Mouse (Mus musculus) ES-E14 (cell line): ENCODE data around the gene Slc13a3. TPM values are rescaled to one million over a fixed set of nuclear protein-coding genes. Genes with fewer than 3 reads are reported as not detected.

Experiments used
- DNase-seq: peaks from one replicate; pipeline ENCODE4 v3.0.0-alpha.2; 2013; ENCODE audit warnings: low read depth, low spot score
- H3K27ac ChIP-seq: 2 replicates; pipeline ENCODE4 v1.5.1; 2012; ENCODE audit warnings: low read depth, mild to moderate bottlenecking, low read length, moderate library complexity, mixed read lengths; ENCODE audit not compliant: poor library complexity, insufficient read depth, severe bottlenecking
- H3K36me3 ChIP-seq: 2 replicates; pipeline ENCODE4 v1.6.1; 2012; ENCODE audit warnings: mild to moderate bottlenecking, low read length, moderate library complexity, mixed read lengths; ENCODE audit not compliant: control insufficient read depth, poor library complexity, insufficient read depth, severe bottlenecking
- H3K4me1 ChIP-seq, 2 experiments: fragments of 150-350 bp in 1 of 2; sonication (generic) in 1 of 2; 2 replicates each; pipeline ENCODE4 v1.6.1; 2012; ENCODE audit warnings: low read length in 2 of 2, mild to moderate bottlenecking in 1 of 2, mixed read lengths in 1 of 2; ENCODE audit not compliant: control insufficient read depth in 2 of 2, insufficient read depth in 2 of 2, poor library complexity in 1 of 2
- H3K4me3 ChIP-seq, 2 experiments: fragments of 150-350 bp in 1 of 2; sonication (generic) in 1 of 2; 2 replicates each; pipeline ENCODE4 v1.5.1; 2012; ENCODE audit warnings: low read length in 2 of 2, low read depth in 1 of 2, mild to moderate bottlenecking in 1 of 2, mixed read lengths in 1 of 2; ENCODE audit not compliant: insufficient read depth in 1 of 2, poor library complexity in 1 of 2, severe bottlenecking in 1 of 2
- H3K9ac ChIP-seq: 2 replicates; pipeline ENCODE4 v1.6.1; 2012; ENCODE audit warnings: low read depth, mild to moderate bottlenecking, low read length, mixed read lengths; ENCODE audit not compliant: poor library complexity, insufficient read depth, severe bottlenecking
- H3K9me3 ChIP-seq: fragments of 150-350 bp; sonication (generic); 2 replicates; pipeline ENCODE4 v1.6.1; 2012; ENCODE audit warnings: low read depth, mild to moderate bottlenecking, low read length; ENCODE audit not compliant: control insufficient read depth, insufficient read depth
- CHD2 ChIP-seq: IDR thresholded peaks from 2 replicates; pipeline ENCODE4 v1.6.1; 2014; ENCODE audit warnings: mild to moderate bottlenecking, low read depth, low read length, inconsistent platforms
- HCFC1 ChIP-seq: IDR thresholded peaks from 2 replicates; pipeline ENCODE4 v1.6.1; 2012; ENCODE audit warnings: low read length, inconsistent platforms, borderline replicate concordance; ENCODE audit not compliant: insufficient read depth
- MAFK ChIP-seq: IDR thresholded peaks from 2 replicates; pipeline ENCODE4 v1.6.1; 2014; ENCODE audit warnings: mild to moderate bottlenecking, low read depth, low read length, inconsistent platforms; ENCODE audit not compliant: insufficient read depth
- ZC3H11A ChIP-seq: IDR thresholded peaks from 2 replicates; pipeline ENCODE4 v1.6.1; 2012; ENCODE audit warnings: low read depth, mild to moderate bottlenecking, inconsistent platforms, low read length, borderline replicate concordance
- ZNF384 ChIP-seq: IDR thresholded peaks from 2 replicates; pipeline ENCODE4 v1.6.1; 2012; ENCODE audit warnings: low read depth, low read length, inconsistent platforms
- in situ Hi-C, 2 experiments: fragments of 600-800 bp; cut with MboI; formaldehyde crosslinking; loops; one replicate each; pipeline ENCODE4 v1.15.1; 2025; ENCODE audit warnings: low sequenced_read_pairs in 2 of 2, inconsistent platforms in 1 of 2; ENCODE audit not compliant: unreplicated experiment in 2 of 2
- total RNA-seq: library from RNA; depleted of rRNA; stranded (reverse); fragments of 300-350 nt; gene quantifications from 2 replicates; pipeline ENCODE4 v1.2.3, GENCODE M21; 2012

Slc13a3 gene
- total RNA-seq, 1 experiment: 0.22 TPM

- Histone ChIP-seq H3K9ac (peak overlapping the region; percentile 66; the same call in 1 of the 2 replicates), H3K9me3 (no peaks in the 10 kb centered on the region), H3K36me3 (peaks cover 10% of the 10 kb centered on the region; the same call in 1 of the 2 replicates), H3K4me3 (peak overlapping the region; percentile 67 to 70), H3K4me1 (peaks cover 0 to 3% of the 10 kb centered on the region in 2 experiments; a peak in 1 of 4 replicates), H3K27ac (no peak overlapping the region)
- in situ Hi-C loops: no loop called here
- no peak for TF ChIP-seq HCFC1
- TF ChIP-seq ZC3H11A: no peak
- no peak for TF ChIP-seq ZNF384
- no peak for TF ChIP-seq MAFK
- DNase-seq: no peak
Measured at GRCm38 (mm10) chr2:165387370-165387769, 85.7 kb downstream of the Slc13a3 start.

- TF ChIP-seq MAFK (no peak), CHD2 (no peak), ZNF384 (no peak)
- in situ Hi-C loops: no loop called here
- Histone ChIP-seq H3K27ac (no peak overlapping the region), H3K36me3 (peaks cover 29% of the 10 kb centered on the region; the same call in 1 of the 2 replicates), H3K4me3 (peak overlapping the region; percentile 16 to 55; a peak in 3 of 4 replicates), H3K4me1 (peaks cover 0 to 3% of the 10 kb centered on the region in 2 experiments; a peak in 1 of 4 replicates), H3K9me3 (no peaks in the 10 kb centered on the region), H3K9ac (peak overlapping the region; percentile 34)
- no peak for DNase-seq
Measured at GRCm38 (mm10) chr2:165380050-165380449, 93.0 kb downstream of the Slc13a3 start.

DNA sequence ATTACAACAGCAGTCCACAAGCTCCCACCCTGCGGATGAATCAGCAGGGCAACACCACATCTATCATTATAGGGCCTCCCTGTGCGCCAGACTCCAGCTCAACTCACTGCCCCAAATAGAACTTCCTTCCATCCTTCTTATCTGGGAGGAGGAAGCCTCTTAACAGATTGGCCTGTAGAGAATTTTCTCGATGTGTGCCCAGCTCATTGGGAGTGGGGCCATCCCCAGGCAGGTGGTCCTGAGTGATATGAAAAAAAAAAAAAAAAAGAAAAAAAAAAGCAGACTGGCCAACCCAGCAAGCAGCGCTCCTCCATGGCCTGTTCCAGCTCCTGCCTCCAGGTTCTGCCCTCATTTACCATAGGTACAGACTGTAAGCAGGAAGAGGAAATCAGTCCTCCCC is 97.0 kb downstream of the Slc13a3 start:
- no peak overlapping the region for H3K4me3 ChIP-seq
- in situ Hi-C loops: no loop called here
- H3K27ac ChIP-seq: no peak overlapping the region
- DNase-seq: no peak
- no peaks in the 10 kb centered on the region for H3K9me3 ChIP-seq
- no peak for TF ChIP-seq HCFC1
- no peak for TF ChIP-seq ZNF384
- no peak for TF ChIP-seq MAFK
- TF ChIP-seq ZC3H11A: no peak
- no peak for TF ChIP-seq CHD2
- no peak overlapping the region for H3K9ac ChIP-seq
- H3K4me1 ChIP-seq: peaks cover 0 to 3% of the 10 kb centered on the region in 2 experiments; a peak in 1 of 4 replicates
- H3K36me3 ChIP-seq: peaks cover 10% of the 10 kb centered on the region; the same call in 1 of the 2 replicates

DNA sequence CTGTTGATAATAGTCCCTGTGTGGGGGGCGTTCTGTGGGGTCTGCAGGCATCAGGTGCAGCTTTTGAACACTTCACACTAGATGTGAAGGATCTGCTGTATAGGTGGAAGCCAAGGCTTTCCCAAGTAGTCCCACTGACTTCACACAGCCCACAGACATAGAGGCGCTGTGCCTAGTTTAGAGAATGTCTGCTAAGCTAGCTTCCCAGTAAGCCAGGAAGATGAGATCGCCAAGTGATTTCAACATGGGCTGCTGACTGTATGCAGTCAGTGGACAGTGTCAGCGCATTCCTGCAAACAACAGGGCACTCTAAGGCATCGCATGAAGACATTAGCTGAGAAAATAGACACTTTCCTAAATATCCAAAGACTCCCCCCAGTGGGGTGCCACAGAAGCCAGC is 97.6 kb downstream of the Slc13a3 start:
- Histone ChIP-seq H3K4me3 (no peak overlapping the region), H3K27ac (no peak overlapping the region), H3K36me3 (peaks cover 6% of the 10 kb centered on the region; the same call in 1 of the 2 replicates), H3K9me3 (no peaks in the 10 kb centered on the region), H3K9ac (no peak overlapping the region), H3K4me1 (peaks cover 0 to 3% of the 10 kb centered on the region in 2 experiments; a peak in 1 of 4 replicates)
- TF ChIP-seq CHD2 (no peak), HCFC1 (no peak), ZC3H11A (no peak), MAFK (no peak), ZNF384 (no peak)
- in situ Hi-C loops: no loop called here
- DNase-seq: no peak

- no peak overlapping the region for H3K27ac ChIP-seq
- H3K4me3 ChIP-seq: peak overlapping the region; percentile 37 to 55; a peak in 3 of 4 replicates
- no peak for DNase-seq
- H3K9me3 ChIP-seq: no peaks in the 10 kb centered on the region
- peak overlapping the region; percentile 45; the same call in 1 of the 2 replicates for H3K9ac ChIP-seq
- in situ Hi-C loops: no loop called here
- TF ChIP-seq MAFK (no peak), CHD2 (peak; percentile 73), HCFC1 (no peak), ZC3H11A (no peak)
- peaks cover 0 to 12% of the 10 kb centered on the region in 2 experiments; a peak in 1 of 4 replicates for H3K4me1 ChIP-seq
- H3K36me3 ChIP-seq: no peaks in the 10 kb centered on the region
Measured at GRCm38 (mm10) chr2:165371066-165371465, 102.0 kb downstream of the Slc13a3 start.
